Mouse (Mus musculus): ENCODE measurements around the gene Glrb.

GRCm38 (mm10) chr3:80874081-80874480, 39.4 kb downstream of the Glrb start:
- TF ChIP-seq CTCF (IDR thresholded peaks at IDR 0.05; ENCODE audit: extremely low read depth, insufficient read depth, insufficient read length, insufficient replicate concordance) = no peak
- no peak for TF ChIP-seq POLR2A (IDR thresholded peaks at IDR 0.05; ENCODE audit: low read depth, low read length)

All from spleen, adult 2 months (tissue).